Mouse (Mus musculus) thymus, postnatal 10 days (tissue): ENCODE measurements around the gene Fmo2.

Source experiments
- DNase-seq, 2 experiments: peaks; one replicate each; pipeline ENCODE4 v3.0.0; 2021; ENCODE audit warnings: low spot score in 2 of 2

Fmo2 gene

GRCm38 (mm10) chr1:162853812-162854482, 44.6 kb downstream of the Fmo2 start:
- no peak for DNase-seq

GRCm38 (mm10) chr1:162847554-162847953, 51.0 kb downstream of the Fmo2 start:
- no peak for DNase-seq

- DNase-seq = no peak
Measured at GRCm38 (mm10) chr1:162840211-162840610, 58.3 kb downstream of the Fmo2 start.

GRCm38 (mm10) chr1:162838976-162839375, 59.5 kb downstream of the Fmo2 start:
- DNase-seq = no peak

- DNase-seq = no peak
Measured at GRCm38 (mm10) chr1:162834342-162834741, 64.2 kb downstream of the Fmo2 start.

- no peak for DNase-seq
Measured at GRCm38 (mm10) chr1:162832574-162832953, 66.0 kb downstream of the Fmo2 start.

- DNase-seq = no peak
Measured at GRCm38 (mm10) chr1:162831838-162832573, 66.5 kb downstream of the Fmo2 start.
